Mouse (Mus musculus) liver, embryonic 16.5 days (tissue): ENCODE measurements around the gene Dnajc28. TPM values are rescaled to one million over a fixed set of nuclear protein-coding genes. Genes with fewer than 3 reads are reported as not detected.
"Not testable (repeated sequence)": the region's sequence is repeated elsewhere in the genome, so short reads cannot be mapped to it uniquely, and the experiment has no call there.

Source experiments
- ATAC-seq: fragments of 200-750 bp; cut with Nextera tagmentation; 2 replicates; pipeline ENCODE4 v1.8.0; 2017; ENCODE audit warnings: low read depth, mild to moderate bottlenecking, moderate number of reproducible peaks, moderate library complexity
- H3K27ac ChIP-seq: fragments of 300-500 bp; sonication (generic); 2 replicates; pipeline ENCODE4 v1.5.1; 2014; ENCODE audit warnings: mild to moderate bottlenecking, low read length
- H3K27me3 ChIP-seq: fragments of 300-500 bp; sonication (generic); 2 replicates; pipeline ENCODE4 v1.6.1; 2014; ENCODE audit warnings: low read depth, low read length, mixed read lengths; ENCODE audit not compliant: control insufficient read depth, insufficient read depth
- H3K36me3 ChIP-seq: fragments of 300-500 bp; sonication (generic); 2 replicates; pipeline ENCODE4 v1.6.1; 2014; ENCODE audit warnings: mild to moderate bottlenecking; ENCODE audit not compliant: control insufficient read depth, insufficient read depth
- H3K4me1 ChIP-seq: fragments of 300-500 bp; sonication (generic); 2 replicates; pipeline ENCODE4 v1.6.1; 2014; ENCODE audit warnings: low read depth, low read length, mixed read lengths; ENCODE audit not compliant: control insufficient read depth
- H3K4me2 ChIP-seq: fragments of 300-500 bp; sonication (generic); 2 replicates; pipeline ENCODE4 v1.6.1; 2014; ENCODE audit warnings: low read depth, low read length, mixed read lengths
- H3K4me3 ChIP-seq: fragments of 300-500 bp; sonication (generic); 2 replicates; pipeline ENCODE4 v1.5.1; 2014; ENCODE audit warnings: low read depth, mild to moderate bottlenecking, low read length
- H3K9ac ChIP-seq: fragments of 300-500 bp; sonication (generic); 2 replicates; pipeline ENCODE4 v1.6.1; 2014; ENCODE audit warnings: low read depth, low read length
- H3K9me3 ChIP-seq: fragments of 300-500 bp; sonication (generic); replicated peaks from 2 replicates; pipeline ENCODE4 v1.6.1; 2016; ENCODE audit warnings: low read length; ENCODE audit not compliant: control insufficient read depth
- WGBS: fragments of 180-500 bp; shearing (Covaris S2); extraction: QIAGEN DNeasy Blood & Tissue Kit; methylation state at CpG from one replicate; pipeline ENCODE4 v1.1.7; 2014; ENCODE audit not compliant: insufficient replicate concordance; 5-methylcytosine and 5-hydroxymethylcytosine counted together
- polyA plus RNA-seq: library from polyadenylated mRNA; unstranded; fragments of >200 nt; fragmentation: Nextera tagmentation; extraction: Ambion mirVana; gene quantifications from 2 replicates; pipeline ENCODE4 v1.2.1, GENCODE M21; 2015

The Dnajc28 gene
- polyA plus RNA-seq, 1 experiment from 2014 or later, result 2.6 TPM

DNA sequence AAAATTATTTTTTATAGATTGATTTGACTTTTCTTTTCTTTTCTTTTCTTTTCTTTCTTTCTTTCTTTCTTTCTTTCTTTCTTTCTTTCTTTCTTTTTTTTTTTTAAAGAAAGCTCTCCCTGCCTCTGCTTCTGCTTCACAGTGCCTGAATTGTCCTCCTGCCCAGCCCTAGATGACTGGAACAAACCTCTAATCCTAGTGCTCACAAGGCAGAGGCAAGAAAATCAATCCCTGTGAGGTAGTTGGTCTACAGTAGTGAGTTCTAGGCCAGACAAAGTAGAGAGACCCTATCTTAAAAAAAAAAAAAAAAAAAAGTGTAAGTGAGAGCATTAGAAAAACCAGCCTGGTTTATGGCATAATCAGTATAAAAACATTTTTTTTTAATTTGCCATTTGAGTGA lies 31.0 kb upstream of the Dnajc28 start:
- Histone ChIP-seq H3K27ac (no peak overlapping the region), H3K27me3 (no peaks in the 10 kb centered on the region), H3K9me3 (no peaks in the 10 kb centered on the region), H3K4me2 (peak overlapping the region; percentile 26; the same call in 1 of the 2 replicates), H3K4me1 (peaks cover 9% of the 10 kb centered on the region), H3K36me3 (peaks cover 24% of the 10 kb centered on the region), H3K9ac (no peak overlapping the region), H3K4me3 (no peak overlapping the region)
- no peak for ATAC-seq

DNA sequence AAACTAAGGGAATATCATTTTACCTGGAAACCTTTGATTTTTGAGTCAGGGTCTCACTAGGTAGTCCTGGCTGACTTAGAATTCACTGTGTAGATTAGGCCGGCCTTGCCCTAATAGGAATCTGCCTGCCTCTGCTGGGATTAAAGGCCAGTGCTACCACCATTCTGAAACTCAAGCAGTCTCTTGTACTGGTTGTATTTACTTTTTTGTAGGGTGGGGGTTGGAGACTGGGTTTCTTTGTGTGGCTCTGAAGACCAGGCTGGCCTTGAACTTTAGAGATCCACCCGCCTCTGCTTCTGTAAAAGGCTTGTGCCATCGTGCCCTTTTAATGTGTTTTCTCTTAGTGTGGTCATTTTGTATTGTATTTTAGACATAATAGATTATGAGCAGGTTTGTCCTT lies 30.4 kb upstream of the Dnajc28 start:
- H3K9me3 ChIP-seq, result no peaks in the 10 kb centered on the region
- 28% methylated on average over 3 of the region's 3 CpGs for WGBS

DNA sequence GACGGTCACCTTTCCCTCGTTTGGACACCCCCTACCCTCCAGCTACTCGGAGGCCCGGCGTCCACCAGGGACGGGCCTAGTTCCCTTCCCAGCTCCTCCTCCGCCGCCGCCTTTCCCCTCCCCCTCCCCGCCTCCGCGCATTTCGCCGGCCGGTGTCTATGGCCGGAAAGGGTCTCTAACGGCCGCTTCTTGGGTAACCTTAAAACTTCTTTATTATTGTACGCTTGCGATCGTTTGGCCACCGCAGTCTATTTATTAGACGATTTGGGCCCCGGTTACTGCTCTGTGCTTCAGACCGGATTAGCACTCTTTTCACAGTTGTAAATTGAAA lies 29.4 kb upstream of the Dnajc28 start:
- peak overlapping the region; percentile 97 for H3K27ac ChIP-seq
- WGBS, result 0% methylated on average over 25 of the region's 25 CpGs
- peak overlapping the region; percentile 90 for H3K4me3 ChIP-seq
- peaks cover 12% of the 10 kb centered on the region for H3K36me3 ChIP-seq
- peak; percentile 63 for ATAC-seq
- peak overlapping the region; percentile 83 for H3K4me2 ChIP-seq
- peaks cover 11% of the 10 kb centered on the region for H3K4me1 ChIP-seq
- no peaks in the 10 kb centered on the region for H3K27me3 ChIP-seq
- no peaks in the 10 kb centered on the region for H3K9me3 ChIP-seq
- H3K9ac ChIP-seq, result peak overlapping the region; percentile 91

More for the DNA sequence above, 30.4 kb upstream of the Dnajc28 start:
- Histone ChIP-seq H3K36me3 (peaks cover 19% of the 10 kb centered on the region), H3K4me2 (peak overlapping the region; percentile 83), H3K27me3 (no peaks in the 10 kb centered on the region), H3K27ac (no peak overlapping the region), H3K9ac (peak overlapping the region; percentile 62), H3K4me1 (peaks cover 11% of the 10 kb centered on the region), H3K4me3 (peak overlapping the region; percentile 90)
- no peak for ATAC-seq

DNA sequence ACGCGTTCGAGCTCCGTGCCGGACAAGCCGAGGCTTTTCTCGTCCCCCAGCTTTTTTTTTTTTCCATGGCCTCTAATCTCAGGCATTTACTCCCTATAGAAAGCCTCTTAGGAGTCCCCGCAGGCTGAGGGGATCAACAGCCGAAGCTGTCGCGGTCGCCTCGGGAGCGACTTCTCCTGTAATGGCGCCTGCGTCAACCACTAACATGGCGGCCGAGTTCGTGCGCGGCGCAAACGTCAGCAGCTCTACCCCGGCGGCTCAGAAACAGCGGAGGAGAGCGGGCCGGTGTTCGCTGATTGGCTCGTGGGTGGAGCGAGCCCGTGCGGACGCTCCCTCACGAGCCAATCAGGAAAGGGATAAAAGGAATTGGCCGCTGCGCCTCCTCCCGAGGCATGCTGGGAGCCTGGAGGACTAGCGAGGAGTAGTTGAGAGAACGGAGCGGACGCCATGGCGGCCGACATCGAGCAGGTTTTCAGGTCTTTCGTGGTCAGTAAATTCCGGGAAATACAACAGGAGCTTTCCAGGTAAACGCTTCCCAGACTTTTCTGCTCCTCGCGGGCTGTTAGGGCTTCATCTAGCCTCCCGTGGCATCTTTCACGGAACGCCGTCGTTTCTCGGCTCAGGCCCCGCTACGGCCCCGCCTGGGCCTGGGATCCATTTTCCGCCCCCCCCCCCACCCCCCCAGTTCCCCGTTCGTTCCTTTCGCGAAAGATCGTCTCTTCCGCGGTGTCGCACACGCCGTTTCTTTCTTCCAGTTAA lies 28.8 kb upstream of the Dnajc28 start, which contains the start of gene Son:
TSS of gene Son (plus strand) at position 46 of the 759 bp plus-strand sequence.
- H3K27ac ChIP-seq, result peak within 1 kb of the TSS; percentile 99
- H3K4me1 ChIP-seq, result peaks cover 11% of the 10 kb centered on the region
- peak within 1 kb of the TSS; percentile 90 for H3K4me3 ChIP-seq
- H3K9ac ChIP-seq, result peak within 1 kb of the TSS; percentile 91
- peak; percentile 92 for ATAC-seq
- peak within 1 kb of the TSS; percentile 99 for H3K4me2 ChIP-seq
- peaks cover 12% of the 10 kb centered on the region for H3K36me3 ChIP-seq
- H3K27me3 ChIP-seq, result no peaks in the 10 kb centered on the region
- H3K9me3 ChIP-seq, result no peaks in the 10 kb centered on the region
- WGBS, result 0% methylated on average over 68 of the region's 70 CpGs

DNA sequence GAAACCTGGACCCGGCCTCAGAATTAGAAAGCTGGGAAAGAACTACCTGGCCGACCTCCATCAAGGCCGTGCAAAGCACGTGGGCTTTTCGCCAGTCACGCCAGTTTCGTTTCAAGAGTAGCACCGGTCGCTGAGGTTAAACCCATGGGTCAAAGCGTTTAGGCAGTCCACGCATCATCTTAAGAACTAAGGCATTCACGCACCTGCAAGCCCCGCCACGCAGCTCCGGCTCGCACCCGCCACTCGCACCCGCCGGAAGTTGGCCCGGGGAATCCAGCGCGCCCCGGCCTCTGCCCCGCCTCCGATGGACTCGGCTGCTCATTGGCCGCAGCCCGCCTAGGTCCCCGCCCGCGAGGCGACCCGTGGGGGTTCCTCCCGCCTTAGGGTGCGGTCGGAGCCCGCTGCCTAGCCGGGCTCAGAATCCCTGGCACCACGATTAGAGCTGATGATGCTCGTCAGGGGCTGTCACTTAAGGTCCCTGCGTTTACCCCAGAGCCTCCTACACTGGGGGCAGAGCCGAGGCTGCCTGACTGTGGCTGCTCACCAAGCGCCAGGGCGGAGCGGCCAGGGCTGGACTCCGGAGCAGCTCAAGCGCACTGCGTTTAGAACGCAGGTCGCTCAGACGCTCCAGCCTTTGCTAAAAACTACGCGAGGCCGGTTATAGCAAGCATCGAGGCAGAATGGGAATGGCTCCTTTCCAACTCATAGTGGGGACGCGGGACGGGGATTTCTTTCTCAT lies 28.0 kb upstream of the Dnajc28 start, which contains the start of gene Gart:
TSS of gene Gart (minus strand) at position 272 of the 739 bp plus-strand sequence.
- peak within 1 kb of the TSS; percentile 91 for H3K9ac ChIP-seq
- WGBS, result under 1% methylated on average over 59 of the region's 59 CpGs
- H3K27ac ChIP-seq, result peak within 1 kb of the TSS; percentile 99
- peak; percentile 85 for ATAC-seq
- no peaks in the 10 kb centered on the region for H3K9me3 ChIP-seq
- peaks cover 9% of the 10 kb centered on the region for H3K36me3 ChIP-seq
- peak within 1 kb of the TSS; percentile 90 for H3K4me3 ChIP-seq
- peaks cover 11% of the 10 kb centered on the region for H3K4me1 ChIP-seq
- no peaks in the 10 kb centered on the region for H3K27me3 ChIP-seq
- peak within 1 kb of the TSS; percentile 99 for H3K4me2 ChIP-seq

DNA sequence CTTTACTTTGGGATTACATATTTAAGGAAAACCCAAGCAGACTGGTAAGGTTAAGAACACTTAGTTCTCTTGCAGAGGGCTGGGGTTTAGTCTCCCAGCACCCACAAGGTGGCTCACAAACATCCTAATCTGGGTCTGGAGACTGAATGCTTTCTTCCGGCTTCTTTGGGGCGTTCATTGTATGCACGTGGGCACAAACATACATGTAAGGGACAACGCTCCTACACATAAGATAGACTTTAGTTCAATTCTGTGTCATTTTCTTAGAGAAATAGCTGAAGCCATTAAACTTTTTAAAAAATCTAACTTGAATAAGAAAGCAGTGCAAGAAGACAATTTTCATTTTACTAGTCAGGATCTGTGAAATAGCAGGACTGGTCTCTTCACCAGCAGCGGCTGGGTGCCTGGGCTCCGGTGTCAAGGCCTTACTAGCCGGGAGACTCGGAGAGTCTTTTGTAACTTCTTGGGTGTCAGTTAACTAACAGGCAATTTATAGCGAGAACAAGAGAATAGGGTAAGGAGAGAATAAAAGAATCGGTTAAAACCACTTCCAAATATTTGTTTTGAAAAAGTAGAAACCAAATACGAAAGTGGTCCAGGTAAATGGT lies 27.3 kb upstream of the Dnajc28 start:
- Histone ChIP-seq H3K9ac (peak overlapping the region; percentile 90), H3K36me3 (peaks cover 13% of the 10 kb centered on the region), H3K27ac (peak overlapping the region; percentile 57), H3K4me1 (peaks cover 11% of the 10 kb centered on the region), H3K9me3 (no peaks in the 10 kb centered on the region), H3K4me2 (peak overlapping the region; percentile 99), H3K27me3 (no peaks in the 10 kb centered on the region), H3K4me3 (peak overlapping the region; percentile 90)
- WGBS, result under 1% methylated on average over 11 of the region's 11 CpGs
- no peak for ATAC-seq

DNA sequence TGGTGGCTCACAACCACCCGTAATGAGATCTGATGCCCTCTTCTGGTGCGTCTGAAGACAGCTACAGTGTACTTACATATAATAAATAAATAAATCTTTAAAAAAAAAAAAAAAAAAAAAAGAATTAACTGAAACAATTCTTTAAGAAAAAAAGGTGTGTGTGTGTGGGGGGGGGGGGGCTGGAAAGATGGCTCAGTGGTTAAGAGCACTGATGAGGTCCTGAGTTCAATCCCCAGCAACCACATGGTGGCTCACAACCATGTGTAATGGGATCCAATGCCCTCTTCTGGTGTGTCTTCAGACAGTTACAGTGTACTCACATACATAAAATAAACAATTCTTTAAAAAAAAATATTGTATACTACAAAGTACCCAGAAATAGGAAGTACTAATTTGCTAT lies 26.6 kb upstream of the Dnajc28 start:
- H3K9me3 ChIP-seq, H3K4me2 ChIP-seq, H3K27ac ChIP-seq, H3K4me3 ChIP-seq, H3K9ac ChIP-seq, ATAC-seq, H3K4me1 ChIP-seq, H3K27me3 ChIP-seq: not testable (repeated sequence)
- WGBS, result no CpG with 5 or more reads among the region's 2 CpGs
- peaks cover 15% of the 10 kb centered on the region for H3K36me3 ChIP-seq

DNA sequence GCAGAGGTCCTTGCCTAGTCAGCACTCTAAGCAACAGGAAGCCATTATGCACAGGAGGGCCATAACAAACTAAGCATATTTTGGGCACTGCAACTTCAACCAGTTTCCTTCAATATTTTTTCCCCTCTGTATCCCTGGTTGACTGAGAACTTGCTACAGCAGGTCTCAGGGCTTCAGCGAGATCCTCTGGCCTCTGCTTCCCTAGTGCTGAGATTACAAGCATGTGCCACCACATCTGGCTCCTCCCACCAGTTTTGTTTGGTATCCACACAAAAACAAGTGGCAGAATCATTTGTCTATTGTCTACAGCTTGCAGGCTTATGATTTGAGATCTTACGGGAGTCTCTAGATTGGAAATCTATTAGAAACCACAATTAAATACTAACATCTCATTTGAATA lies 26.1 kb upstream of the Dnajc28 start:
- 48% methylated on average over 2 of the region's 2 CpGs for WGBS
- H3K27ac ChIP-seq, result no peak overlapping the region
- no peaks in the 10 kb centered on the region for H3K27me3 ChIP-seq
- no peak for ATAC-seq
- no peak overlapping the region for H3K4me3 ChIP-seq
- no peaks in the 10 kb centered on the region for H3K9me3 ChIP-seq
- H3K4me2 ChIP-seq, result no peak overlapping the region; the same call in 1 of the 2 replicates
- peaks cover 18% of the 10 kb centered on the region for H3K36me3 ChIP-seq
- H3K4me1 ChIP-seq, result peaks cover 9% of the 10 kb centered on the region
- no peak overlapping the region for H3K9ac ChIP-seq
